Mouse (Mus musculus) 3134 (cell line): Measurements from ENCODE around the gene Hist1h1t.

Source experiments
- DNase-seq: peaks from one replicate; pipeline ENCODE4 v3.0.0-alpha.2; 2011; ENCODE audit warnings: low spot score; ENCODE audit not compliant: insufficient read length; ENCODE audit errors: extremely low read depth

Gene Hist1h1t

GRCm38 (mm10) chr13:23730479-23730878, 34.9 kb downstream of the Hist1h1t start:
- DNase-seq: peak; percentile 40

- peak; percentile 22 for DNase-seq
These were observed 36.7 kb downstream of the Hist1h1t start for GRCm38 (mm10) chr13:23732156-23732804.

GRCm38 (mm10) chr13:23737091-23737490, 41.5 kb downstream of the Hist1h1t start:
- DNase-seq: no peak

GRCm38 (mm10) chr13:23738041-23738440, 42.4 kb downstream of the Hist1h1t start:
- peak; percentile 23 for DNase-seq

- peak; percentile 98 for DNase-seq
These were observed 43.1 kb downstream of the Hist1h1t start, which contains the start of gene Hist1h1c for GRCm38 (mm10) chr13:23738677-23739068. TSS of gene Hist1h1c (plus strand) at chr13:23738808.

GRCm38 (mm10) chr13:23739069-23739921, 43.7 kb downstream of the Hist1h1t start:
- DNase-seq: peak; percentile 96

GRCm38 (mm10) chr13:23739922-23740252, 44.3 kb downstream of the Hist1h1t start:
- DNase-seq: no peak

- no peak for DNase-seq
These were observed 44.7 kb downstream of the Hist1h1t start for GRCm38 (mm10) chr13:23740256-23740840.

GRCm38 (mm10) chr13:23740910-23741309, 45.3 kb downstream of the Hist1h1t start:
- DNase-seq: peak; percentile 33

- no peak for DNase-seq
These were observed 46.4 kb downstream of the Hist1h1t start for GRCm38 (mm10) chr13:23742007-23742406.

GRCm38 (mm10) chr13:23743215-23743614, 47.6 kb downstream of the Hist1h1t start:
- peak; percentile 41 for DNase-seq

GRCm38 (mm10) chr13:23743963-23744362, 48.3 kb downstream of the Hist1h1t start:
- peak; percentile 41 for DNase-seq

GRCm38 (mm10) chr13:23744421-23745380, 49.1 kb downstream of the Hist1h1t start:
- DNase-seq: peak; percentile 87

GRCm38 (mm10) chr13:23745381-23746161, 50.0 kb downstream of the Hist1h1t start, which contains the start of gene Hist1h3c:
TSS of gene Hist1h3c (minus strand) at chr13:23745602.
- DNase-seq: peak; percentile 91
